Mouse (Mus musculus) mouse trophoblast stem cell (cell line): ENCODE data around the gene Rffl.
"Not testable (repeated sequence)": the region's sequence is repeated elsewhere in the genome, so short reads cannot be mapped to it uniquely, and the experiment has no call there.

Experiments
- in situ Hi-C, 2 experiments: fragments of 300-500 bp; cut with MseI, MboI; formaldehyde crosslinking; loops; 2 replicates in 1 of 2; 3 replicates in 1 of 2; pipeline ENCODE4 v1.15.1; 2025

Rffl gene

GRCm38 (mm10) chr11:82847571-82848000 is 23.4 kb downstream of the Rffl start:
- in situ Hi-C loops: no loop called here

GRCm38 (mm10) chr11:82846938-82847337 is 24.1 kb downstream of the Rffl start:
- in situ Hi-C loops: no loop called here

- in situ Hi-C loops: no loop called here
These were observed 25.0 kb downstream of the Rffl start for GRCm38 (mm10) chr11:82846079-82846436.

GRCm38 (mm10) chr11:82845415-82846078 is 25.5 kb downstream of the Rffl start:
- in situ Hi-C loops: no loop called here

- in situ Hi-C loops: no loop called here
These were observed 26.1 kb downstream of the Rffl start for GRCm38 (mm10) chr11:82844771-82845414.

- in situ Hi-C loops: no loop called here
These were observed 32.5 kb downstream of the Rffl start for GRCm38 (mm10) chr11:82838511-82838910.

- in situ Hi-C loops: no loop called here
These were observed 33.2 kb downstream of the Rffl start for GRCm38 (mm10) chr11:82837848-82838247.

- in situ Hi-C loops: no loop called here
These were observed 33.8 kb downstream of the Rffl start for GRCm38 (mm10) chr11:82837192-82837591.

GRCm38 (mm10) chr11:82835616-82836432 is 35.2 kb downstream of the Rffl start:
- in situ Hi-C loops: no loop called here

- in situ Hi-C loops: not testable (repeated sequence)
These were observed 36.7 kb downstream of the Rffl start for GRCm38 (mm10) chr11:82834359-82834758.

- in situ Hi-C loops: no loop called here
These were observed 37.1 kb downstream of the Rffl start for GRCm38 (mm10) chr11:82833929-82834328.

GRCm38 (mm10) chr11:82832402-82832801 is 38.6 kb downstream of the Rffl start:
- in situ Hi-C loops: not testable (repeated sequence)

- in situ Hi-C loops: no loop called here
These were observed 39.8 kb downstream of the Rffl start for GRCm38 (mm10) chr11:82831008-82831893.

- in situ Hi-C loops: no loop called here
These were observed 44.2 kb downstream of the Rffl start for GRCm38 (mm10) chr11:82826818-82827217.

- in situ Hi-C loops: no loop called here
These were observed 50.1 kb downstream of the Rffl start for GRCm38 (mm10) chr11:82820788-82821456.

GRCm38 (mm10) chr11:82819350-82819749 is 51.7 kb downstream of the Rffl start:
- in situ Hi-C loops: loop anchor here (5.0 kb wide), 1 partner anchor 68 kb away; no protein-coding TSS in a partner anchor

- in situ Hi-C loops: no loop called here
These were observed 62.5 kb downstream of the Rffl start for GRCm38 (mm10) chr11:82808485-82808884.

GRCm38 (mm10) chr11:82807370-82807769 is 63.6 kb downstream of the Rffl start:
- in situ Hi-C loops: no loop called here

- in situ Hi-C loops: no loop called here
These were observed 64.4 kb downstream of the Rffl start for GRCm38 (mm10) chr11:82806656-82807055.

GRCm38 (mm10) chr11:82783453-82783852 is 87.6 kb downstream of the Rffl start:
- in situ Hi-C loops: no loop called here

- in situ Hi-C loops: no loop called here
These were observed 88.8 kb downstream of the Rffl start for GRCm38 (mm10) chr11:82782197-82782596.
